Mouse (Mus musculus) midbrain, embryonic 16.5 days (tissue): ENCODE data around the gene Mapkap1. TPM values are rescaled to one million over a fixed set of nuclear protein-coding genes. Genes with fewer than 3 reads are reported as not detected.
"Not testable (repeated sequence)": the region's sequence is repeated elsewhere in the genome, so short reads cannot be mapped to it uniquely, and the experiment has no call there.

Source experiments
- ATAC-seq: fragments of 200-750 bp; cut with Nextera tagmentation; 2 replicates; pipeline ENCODE4 v1.8.0; 2017; ENCODE audit warnings: moderate TSS enrichment
- H3K27ac ChIP-seq: fragments of 300-500 bp; sonication (generic); 2 replicates; pipeline ENCODE4 v1.5.1; 2014; ENCODE audit warnings: mild to moderate bottlenecking, low read length, mixed read lengths
- H3K27me3 ChIP-seq: fragments of 300-500 bp; sonication (generic); 2 replicates; pipeline ENCODE4 v1.6.1; 2014; ENCODE audit warnings: low read depth, low read length, mixed read lengths; ENCODE audit not compliant: control insufficient read depth, insufficient read depth
- H3K36me3 ChIP-seq: fragments of 300-500 bp; sonication (generic); 2 replicates; pipeline ENCODE4 v1.6.1; 2014; ENCODE audit warnings: mild to moderate bottlenecking, low read length, moderate library complexity, mixed read lengths; ENCODE audit not compliant: control insufficient read depth, insufficient read depth
- H3K4me1 ChIP-seq: fragments of 300-500 bp; sonication (generic); 2 replicates; pipeline ENCODE4 v1.6.1; 2014; ENCODE audit warnings: mild to moderate bottlenecking, low read length, mixed read lengths; ENCODE audit not compliant: control insufficient read depth, insufficient read depth
- H3K4me2 ChIP-seq: fragments of 300-500 bp; sonication (generic); 2 replicates; pipeline ENCODE4 v1.6.1; 2014; ENCODE audit warnings: mild to moderate bottlenecking, low read length, mixed read lengths
- H3K4me3 ChIP-seq: fragments of 300-500 bp; sonication (generic); 2 replicates; pipeline ENCODE4 v1.5.1; 2014; ENCODE audit warnings: low read depth, mild to moderate bottlenecking, low read length, moderate library complexity, mixed read lengths
- H3K9ac ChIP-seq: fragments of 300-500 bp; sonication (generic); 2 replicates; pipeline ENCODE4 v1.6.1; 2014; ENCODE audit warnings: low read depth, low read length, mixed read lengths
- H3K9me3 ChIP-seq: fragments of 300-500 bp; sonication (generic); replicated peaks from 2 replicates; pipeline ENCODE4 v1.6.1; 2014; ENCODE audit warnings: mild to moderate bottlenecking, low read length, mixed read lengths; ENCODE audit not compliant: control insufficient read depth, poor library complexity, severe bottlenecking
- WGBS: fragments of 180-500 bp; shearing (Covaris S2); extraction: QIAGEN DNeasy Blood & Tissue Kit; methylation state at CpG from one replicate; pipeline ENCODE4 v1.1.7; 2014; 5-methylcytosine and 5-hydroxymethylcytosine counted together
- polyA plus RNA-seq: library from polyadenylated mRNA; unstranded; fragments of >200 nt; fragmentation: Nextera tagmentation; extraction: Ambion mirVana; gene quantifications from 2 replicates; pipeline ENCODE4 v1.2.1, GENCODE M21; 2015

Mapkap1 gene
- polyA plus RNA-seq, 1 experiment from 2014 or later = 89.1 TPM

DNA sequence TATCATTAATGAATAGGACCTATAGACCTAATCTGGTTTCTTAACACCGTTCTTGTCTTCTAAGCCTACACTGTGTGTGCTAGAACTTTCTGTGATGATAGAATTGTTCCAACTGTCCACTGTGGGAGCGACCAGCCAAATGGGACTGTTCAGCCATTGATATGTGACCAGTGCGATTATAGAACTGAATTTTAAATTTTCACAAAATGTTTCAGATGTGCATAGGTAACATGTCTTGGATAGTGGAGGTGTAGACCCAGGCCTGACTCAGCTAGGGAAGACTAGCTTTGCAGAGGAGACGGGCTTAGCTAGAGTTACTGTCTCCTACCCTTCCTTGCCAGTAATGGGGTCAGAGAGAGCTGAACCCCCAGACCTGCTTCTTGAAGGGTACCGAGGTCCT lies 62.8 kb downstream of the Mapkap1 start:
- no peaks in the 10 kb centered on the region for H3K27me3 ChIP-seq
- no peak for ATAC-seq
- no peak overlapping the region for H3K4me3 ChIP-seq
- H3K9me3 ChIP-seq = no peaks in the 10 kb centered on the region
- H3K9ac ChIP-seq = no peak overlapping the region
- 97% methylated on average over 5 of the region's 5 CpGs for WGBS
- H3K27ac ChIP-seq = no peak overlapping the region
- no peaks in the 10 kb centered on the region for H3K36me3 ChIP-seq
- H3K4me2 ChIP-seq = no peak overlapping the region
- H3K4me1 ChIP-seq = peaks cover 3% of the 10 kb centered on the region; the same call in 1 of the 2 replicates

DNA sequence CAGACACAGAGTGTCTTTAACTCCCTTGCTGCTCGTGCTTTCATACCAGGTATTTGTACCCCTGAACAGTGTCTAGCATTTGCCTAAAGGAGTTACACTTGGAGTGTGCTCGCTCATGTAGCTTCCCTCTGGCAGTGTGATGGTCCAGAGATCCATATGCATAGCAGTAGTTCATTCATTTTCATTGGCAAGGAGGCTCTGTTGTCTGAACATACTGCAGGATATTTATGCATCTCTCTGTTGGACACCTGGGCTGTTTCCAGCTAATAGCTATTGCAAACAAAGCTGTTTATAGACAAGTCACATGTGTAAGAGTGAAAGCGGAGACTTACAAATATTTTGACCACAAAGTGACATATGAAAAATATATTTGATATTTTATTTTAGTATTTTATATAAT lies 67.2 kb downstream of the Mapkap1 start:
- 0 out of 2 replicates have a peak, but pooled peaks cover 3% of the 10 kb centered on the region for H3K4me1 ChIP-seq
- no peak overlapping the region for H3K4me2 ChIP-seq
- H3K9ac ChIP-seq = no peak overlapping the region
- no peak for ATAC-seq
- no peaks in the 10 kb centered on the region for H3K9me3 ChIP-seq
- no peak overlapping the region for H3K27ac ChIP-seq
- no peaks in the 10 kb centered on the region for H3K27me3 ChIP-seq
- 63% methylated on average over 3 of the region's 3 CpGs for WGBS
- no peaks in the 10 kb centered on the region for H3K36me3 ChIP-seq
- no peak overlapping the region for H3K4me3 ChIP-seq

DNA sequence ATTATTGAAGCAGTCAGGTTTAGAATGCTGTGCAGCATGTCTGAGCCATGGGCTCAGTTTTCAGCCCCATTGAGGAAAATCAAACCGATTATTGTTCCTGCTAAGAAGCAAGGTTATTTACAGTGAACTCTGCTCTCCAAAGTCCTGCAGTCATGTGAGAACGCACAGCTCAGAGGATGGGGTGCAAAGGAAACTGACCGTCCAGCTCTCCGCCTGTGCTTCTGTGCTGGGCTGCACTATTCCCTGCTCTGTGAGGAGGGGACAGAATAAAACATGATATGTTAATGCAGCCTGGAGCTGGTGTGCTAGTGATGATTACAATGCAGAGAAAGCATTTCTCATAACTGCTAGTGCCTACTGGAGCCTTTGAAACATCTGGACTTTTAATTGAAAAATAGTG lies 74.8 kb downstream of the Mapkap1 start:
- Histone ChIP-seq H3K4me1 (peaks cover 14% of the 10 kb centered on the region; the same call in 1 of the 2 replicates), H3K9me3 (no peaks in the 10 kb centered on the region), H3K27me3 (no peaks in the 10 kb centered on the region), H3K36me3 (no peaks in the 10 kb centered on the region), H3K4me2 (no peak overlapping the region), H3K4me3 (no peak overlapping the region), H3K9ac (no peak overlapping the region), H3K27ac (peak overlapping the region; percentile 43; the same call in 1 of the 2 replicates)
- ATAC-seq = peak; percentile 58; the same call in 1 of the 2 replicates
- 26% methylated on average over 4 of the region's 4 CpGs for WGBS

DNA sequence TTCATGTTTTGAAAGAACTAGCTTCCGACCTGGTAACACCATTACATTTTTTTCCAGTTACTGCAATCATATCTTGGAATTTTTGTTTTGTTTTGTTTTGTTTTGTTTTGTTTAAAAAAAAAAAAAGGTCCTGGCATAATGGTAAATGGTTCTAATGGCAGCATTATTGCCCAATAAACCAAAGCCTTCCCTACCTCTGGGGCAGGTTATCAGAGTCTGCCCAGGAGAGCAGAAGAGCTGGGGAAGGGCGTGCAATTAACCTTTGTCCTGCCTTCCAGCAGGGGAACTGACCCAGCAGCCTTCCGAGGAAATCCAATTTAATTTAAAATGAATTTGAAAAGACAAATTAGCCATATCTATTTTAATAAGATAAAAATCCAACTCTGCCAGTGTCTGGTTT lies 75.5 kb downstream of the Mapkap1 start:
- Histone ChIP-seq H3K4me2 (no peak overlapping the region), H3K9me3 (no peaks in the 10 kb centered on the region), H3K27ac (no peak overlapping the region), H3K36me3 (no peaks in the 10 kb centered on the region), H3K4me3 (no peak overlapping the region), H3K9ac (no peak overlapping the region), H3K4me1 (peaks cover 14% of the 10 kb centered on the region; the same call in 1 of the 2 replicates), H3K27me3 (no peaks in the 10 kb centered on the region)
- ATAC-seq = no peak
- 57% methylated on average over 3 of the region's 3 CpGs for WGBS

DNA sequence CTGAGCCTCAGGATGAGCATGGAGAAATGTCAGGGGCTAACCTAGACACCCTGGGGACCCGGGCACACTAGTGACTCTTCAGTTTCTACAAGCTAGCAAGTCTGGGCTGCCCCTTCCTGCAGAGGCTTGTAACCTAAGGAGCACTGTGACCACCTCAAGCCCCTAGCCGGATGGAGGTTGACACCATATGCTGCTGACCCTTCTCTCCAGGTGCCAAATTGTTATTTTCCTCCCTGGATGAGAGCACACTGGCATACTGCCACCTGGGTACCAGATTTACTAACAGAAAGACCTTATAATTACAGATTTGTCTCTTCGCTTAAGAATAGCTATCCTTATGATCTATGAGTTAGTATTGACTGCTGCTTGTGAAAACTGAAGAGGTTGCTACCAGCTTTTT lies 76.0 kb downstream of the Mapkap1 start:
- 64% methylated on average over 3 of the region's 3 CpGs for WGBS
- Histone ChIP-seq H3K27me3 (no peaks in the 10 kb centered on the region), H3K4me3 (no peak overlapping the region), H3K27ac (no peak overlapping the region), H3K4me1 (peaks cover 14% of the 10 kb centered on the region; the same call in 1 of the 2 replicates), H3K4me2 (no peak overlapping the region), H3K36me3 (no peaks in the 10 kb centered on the region), H3K9me3 (no peaks in the 10 kb centered on the region), H3K9ac (no peak overlapping the region)
- ATAC-seq = no peak

DNA sequence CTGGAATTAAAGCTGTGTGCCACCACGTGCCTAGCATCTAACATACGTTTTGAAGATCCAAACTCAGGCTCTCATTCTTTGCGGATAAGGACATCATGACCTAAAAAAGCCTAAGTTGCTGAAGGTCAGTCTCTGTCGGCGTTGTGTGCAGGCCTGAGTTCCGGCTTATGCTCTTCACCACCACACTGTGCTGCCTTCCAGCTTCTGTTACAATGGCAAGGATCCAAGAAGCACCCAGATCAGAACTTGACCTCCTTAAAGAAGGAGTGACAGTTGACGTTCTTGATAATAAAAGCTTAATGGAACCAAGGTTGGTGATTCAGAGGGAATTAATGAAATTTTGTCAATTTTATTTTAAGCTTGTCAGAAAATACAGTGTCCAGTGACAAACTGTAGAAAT lies 80.7 kb downstream of the Mapkap1 start:
- no peaks in the 10 kb centered on the region for H3K9me3 ChIP-seq
- H3K4me1 ChIP-seq = peaks cover 4% of the 10 kb centered on the region; the same call in 1 of the 2 replicates
- WGBS = 86% methylated on average over 7 of the region's 7 CpGs
- H3K27ac ChIP-seq = no peak overlapping the region
- ATAC-seq = no peak
- H3K4me2 ChIP-seq = no peak overlapping the region
- H3K9ac ChIP-seq = no peak overlapping the region
- H3K4me3 ChIP-seq = no peak overlapping the region
- no peaks in the 10 kb centered on the region for H3K27me3 ChIP-seq
- no peaks in the 10 kb centered on the region for H3K36me3 ChIP-seq

DNA sequence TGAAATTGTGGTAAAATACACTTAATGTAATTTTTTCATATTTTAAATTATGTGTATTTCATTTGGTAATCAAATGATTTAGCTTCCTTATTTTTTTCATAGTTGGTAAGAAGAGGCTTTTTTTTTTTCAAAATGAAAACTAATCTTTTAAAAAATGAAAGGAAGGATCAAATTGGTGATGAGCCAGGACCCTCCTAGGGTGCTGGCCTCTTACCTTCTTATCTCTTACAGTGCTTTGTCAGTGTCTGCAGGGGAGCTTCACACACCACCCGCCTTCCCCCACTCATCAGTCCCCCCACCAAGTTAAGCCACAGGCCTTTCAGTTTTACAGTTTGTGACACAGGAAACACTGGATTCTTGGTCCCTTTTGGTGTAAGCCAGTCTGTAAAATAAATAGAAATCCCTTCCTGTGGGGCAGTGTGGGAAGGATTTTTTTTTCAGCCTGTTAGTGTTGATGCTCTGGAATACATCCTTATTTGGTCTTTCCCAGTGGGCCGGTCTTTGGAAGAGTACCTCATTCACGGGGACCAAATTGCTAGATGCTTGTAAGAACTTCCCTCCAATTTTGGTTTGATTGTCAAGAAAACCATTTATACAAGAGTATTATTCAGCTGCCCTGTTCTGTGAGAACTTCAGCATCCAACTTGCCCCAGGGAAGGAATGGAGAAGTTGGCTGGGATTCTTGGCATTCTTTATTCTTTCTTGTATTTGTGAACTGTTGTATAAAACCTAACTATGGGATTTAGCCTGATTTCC lies 97.6 kb downstream of the Mapkap1 start:
- H3K4me2 ChIP-seq = no peak overlapping the region
- 36% methylated on average over 3 of the region's 3 CpGs for WGBS
- no peaks in the 10 kb centered on the region for H3K9me3 ChIP-seq
- H3K4me3 ChIP-seq = no peak overlapping the region
- H3K4me1 ChIP-seq = no peaks in the 10 kb centered on the region
- no peak for ATAC-seq
- H3K27me3 ChIP-seq = no peaks in the 10 kb centered on the region
- H3K9ac ChIP-seq = no peak overlapping the region
- no peak overlapping the region for H3K27ac ChIP-seq
- no peaks in the 10 kb centered on the region for H3K36me3 ChIP-seq

DNA sequence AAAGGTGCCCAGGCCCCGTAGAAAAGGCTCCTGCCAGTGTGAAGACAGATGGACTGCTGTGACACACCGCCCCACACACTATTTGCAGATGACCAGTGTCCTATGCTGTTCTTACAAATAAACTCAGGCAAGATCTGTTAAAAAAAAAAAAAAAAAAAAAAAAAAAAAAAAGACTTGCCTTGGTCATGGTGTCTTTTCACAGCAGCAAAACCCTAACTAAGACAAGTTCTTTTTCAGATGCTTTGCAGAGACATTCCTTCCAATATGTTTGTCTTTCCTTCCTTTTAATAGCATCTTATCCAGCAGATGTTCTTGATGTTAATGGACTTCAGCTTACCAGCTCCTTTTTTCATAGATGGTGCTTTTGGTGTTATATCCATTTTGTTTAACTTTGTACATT lies 99.6 kb downstream of the Mapkap1 start:
- not testable (repeated sequence) for H3K36me3 ChIP-seq, H3K9ac ChIP-seq, H3K4me2 ChIP-seq, H3K9me3 ChIP-seq, H3K4me3 ChIP-seq, H3K27ac ChIP-seq, ATAC-seq, H3K27me3 ChIP-seq, H3K4me1 ChIP-seq
- 100% methylated on average over 2 of the region's 2 CpGs for WGBS

DNA sequence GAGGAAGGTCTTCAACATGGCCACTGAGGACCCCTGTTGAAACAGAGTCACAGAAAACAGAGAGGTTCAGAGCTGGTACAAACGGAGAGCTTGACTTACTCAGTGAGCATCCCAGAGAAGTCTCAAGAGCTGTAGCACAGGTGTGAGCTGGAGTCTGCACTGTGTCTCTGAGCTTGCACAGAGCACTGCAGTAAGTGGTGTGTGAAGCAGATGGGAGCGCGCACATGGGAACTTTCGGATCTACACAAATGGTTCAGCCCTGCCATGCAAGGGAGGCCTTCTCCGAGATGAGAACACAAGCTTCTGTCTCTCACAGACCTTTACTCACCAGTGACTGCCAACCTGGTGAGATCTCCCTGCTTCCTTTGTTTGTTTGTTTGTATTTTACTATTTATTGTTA lies 103.3 kb downstream of the Mapkap1 start:
- no peak overlapping the region for H3K4me2 ChIP-seq
- H3K9ac ChIP-seq = no peak overlapping the region
- H3K36me3 ChIP-seq = no peaks in the 10 kb centered on the region
- no peak for ATAC-seq
- H3K4me3 ChIP-seq = no peak overlapping the region
- no peaks in the 10 kb centered on the region for H3K9me3 ChIP-seq
- H3K27ac ChIP-seq = no peak overlapping the region
- 92% methylated on average over 5 of the region's 5 CpGs for WGBS
- no peaks in the 10 kb centered on the region for H3K27me3 ChIP-seq
- H3K4me1 ChIP-seq = no peaks in the 10 kb centered on the region
